Mouse (Mus musculus): ENCODE measurements around the gene Mast3.

Gene Mast3

GRCm38 (mm10) chr8:70802786-70803510, 1.9 kb downstream of the Mast3 start:
- DNase-seq (ENCODE audit: low spot score): no peak

DNA sequence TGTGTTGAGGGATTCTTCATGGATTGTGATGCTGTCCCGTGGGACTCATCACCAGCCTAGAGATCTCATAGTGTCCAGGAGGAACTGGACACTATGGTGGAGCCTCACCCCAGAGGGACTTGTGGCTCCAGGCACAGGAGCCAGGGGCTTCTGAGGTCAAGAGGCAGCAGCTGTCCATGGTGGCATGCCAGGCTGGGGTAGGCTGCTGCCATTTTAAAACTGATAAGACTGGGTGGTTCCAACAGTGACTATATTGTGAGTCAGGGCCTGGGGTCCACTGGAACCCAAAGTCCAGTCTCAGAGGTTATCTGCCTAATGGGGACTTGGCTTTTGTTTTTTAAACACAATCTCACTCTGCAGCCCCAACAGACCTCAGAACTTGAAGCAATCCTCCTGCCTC, 3.0 kb downstream of the Mast3 start:
- DNase-seq (ENCODE audit: low spot score): no peak

DNA sequence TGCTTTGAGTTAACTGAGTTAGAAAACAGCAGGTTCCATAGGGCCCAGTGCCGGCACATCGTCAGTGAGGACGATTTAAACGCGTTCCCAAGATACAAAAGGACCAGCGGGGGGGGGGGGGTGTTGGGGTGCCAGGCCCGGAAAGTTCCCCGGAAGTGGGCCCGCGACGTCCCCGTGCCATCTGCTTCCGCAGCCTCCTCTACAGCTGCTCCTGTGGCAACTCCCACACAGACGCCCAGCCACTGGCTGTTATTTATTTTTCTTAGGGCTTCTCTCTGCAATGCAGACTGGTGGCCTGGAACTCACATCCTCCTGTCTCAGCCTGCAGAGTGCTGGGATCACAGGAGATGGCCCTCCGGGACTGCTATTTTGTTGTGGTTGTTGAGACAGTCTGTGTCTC, 3.7 kb downstream of the Mast3 start:
- no peak for DNase-seq (ENCODE audit: low spot score)

DNA sequence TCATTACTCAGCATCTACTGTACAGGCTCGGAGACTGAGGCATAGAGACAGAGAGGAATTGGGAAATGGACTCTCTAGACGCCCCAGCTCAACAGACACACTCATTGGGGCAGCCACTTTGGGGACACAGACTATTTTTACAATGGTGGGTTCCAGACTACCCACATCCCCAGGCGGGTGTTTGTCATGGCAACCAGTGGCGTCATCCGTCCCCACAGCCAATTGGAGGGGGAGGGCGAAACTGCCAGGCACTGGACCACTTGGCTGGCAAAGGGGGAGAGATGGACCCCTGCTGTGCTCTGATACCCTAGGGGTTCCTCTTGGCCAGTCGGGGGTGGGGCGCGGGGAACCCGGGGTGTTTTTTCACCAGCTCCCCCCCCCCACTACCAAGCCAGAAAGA, 4.2 kb downstream of the Mast3 start:
- no peak for DNase-seq (ENCODE audit: low spot score)

DNA sequence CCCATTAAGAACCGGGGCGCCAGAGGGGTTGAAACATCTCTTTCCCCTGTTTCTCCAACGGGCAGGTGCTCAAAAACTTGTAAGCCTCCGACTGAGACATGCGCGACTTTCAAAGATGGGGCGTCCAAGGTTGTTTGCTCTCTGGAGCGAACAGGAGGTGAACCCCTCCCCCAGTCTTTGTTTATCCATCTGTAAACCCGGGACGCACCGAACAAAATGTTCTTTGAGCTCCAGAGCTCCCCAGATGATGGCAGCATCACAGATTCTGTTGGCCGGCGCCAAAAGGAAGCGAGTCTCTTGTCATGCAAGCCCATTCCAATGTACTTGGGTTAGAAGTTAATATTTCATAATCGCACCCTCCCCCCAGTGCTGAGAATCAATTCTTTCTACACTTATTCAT, 6.6 kb downstream of the Mast3 start:
- no peak for DNase-seq (ENCODE audit: low spot score)

- no peak for DNase-seq (ENCODE audit: low spot score)
Observed at GRCm38 (mm10) chr8:70797081-70798070, 7.5 kb downstream of the Mast3 start.

DNA sequence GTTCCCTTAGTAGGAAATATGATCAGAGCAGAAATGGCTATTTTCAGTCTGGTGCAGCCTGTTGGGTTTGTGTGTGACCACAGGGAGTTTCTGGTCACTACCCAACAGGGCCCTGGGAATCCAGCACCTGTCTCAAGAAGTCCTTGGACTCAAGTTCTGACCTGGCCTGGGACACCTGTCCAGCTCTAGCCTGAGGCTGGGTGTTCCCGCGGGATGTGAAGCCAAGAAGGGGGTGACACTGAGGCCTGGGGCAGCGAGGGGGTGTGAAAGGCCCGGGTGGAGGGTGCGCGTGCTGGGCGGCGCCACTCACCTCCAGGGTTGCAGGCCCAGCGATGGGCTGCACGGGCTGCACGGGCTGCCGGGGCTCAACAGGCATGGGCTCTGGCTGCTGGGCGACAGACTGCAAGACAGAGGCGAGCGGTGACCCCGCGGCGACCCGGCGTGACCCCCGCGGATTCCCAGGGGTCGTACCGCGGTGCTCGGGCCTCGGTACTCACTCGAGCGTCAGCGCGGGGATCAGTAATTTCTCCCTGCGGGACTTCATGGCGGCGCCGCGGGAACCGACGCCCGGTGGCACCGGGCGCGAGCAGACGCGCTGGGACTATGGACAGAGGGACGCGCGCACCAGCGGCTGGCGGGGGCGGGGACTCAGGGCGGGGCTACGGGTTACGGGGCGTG, 8.3 kb downstream of the Mast3 start:
- no peak for DNase-seq (ENCODE audit: low spot score)

DNA sequence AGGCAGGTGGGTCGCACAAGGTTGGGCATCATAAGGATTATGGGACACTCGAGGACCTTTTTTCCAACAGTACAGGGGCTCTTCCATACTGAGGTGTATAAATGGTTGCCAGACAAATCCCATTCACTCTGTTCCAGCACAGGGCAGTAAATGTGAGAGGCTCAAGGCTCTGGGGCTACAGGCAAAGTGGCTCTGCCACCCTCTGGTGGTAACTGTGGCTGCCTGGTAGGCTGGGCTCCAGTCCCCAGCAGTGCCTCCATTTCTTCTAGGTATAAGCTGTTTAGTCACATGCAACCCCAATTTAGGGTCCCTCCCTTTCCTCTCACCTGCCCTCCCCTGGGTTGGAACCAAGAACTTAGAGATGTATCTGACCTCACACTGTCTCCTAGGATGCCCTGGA, 9.5 kb downstream of the Mast3 start:
- no peak for DNase-seq (ENCODE audit: low spot score)

GRCm38 (mm10) chr8:70794215-70794614, 10.6 kb downstream of the Mast3 start:
- no peak for DNase-seq (ENCODE audit: low spot score)

DNA sequence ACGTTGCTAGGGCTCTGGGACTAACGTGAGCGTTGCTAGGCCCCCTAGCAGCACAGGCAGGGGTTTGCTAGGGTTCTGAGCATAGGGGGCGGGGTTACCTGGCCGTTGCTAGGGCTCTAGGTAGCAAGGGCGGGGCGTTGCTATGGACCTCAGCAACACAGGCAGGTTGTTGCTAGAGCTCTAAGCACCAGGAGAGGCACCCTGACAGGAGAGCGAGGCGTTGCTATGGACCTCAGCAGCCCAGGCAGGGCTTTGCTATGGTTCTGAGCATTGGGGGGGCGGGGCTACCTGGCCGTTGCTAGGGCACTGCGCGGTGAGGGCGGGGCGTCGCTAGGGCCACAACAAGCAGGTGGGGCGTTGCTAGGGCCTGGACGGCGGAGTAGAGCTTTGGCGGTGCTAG, 12.2 kb downstream of the Mast3 start:
- no peak for DNase-seq (ENCODE audit: low spot score)

DNA sequence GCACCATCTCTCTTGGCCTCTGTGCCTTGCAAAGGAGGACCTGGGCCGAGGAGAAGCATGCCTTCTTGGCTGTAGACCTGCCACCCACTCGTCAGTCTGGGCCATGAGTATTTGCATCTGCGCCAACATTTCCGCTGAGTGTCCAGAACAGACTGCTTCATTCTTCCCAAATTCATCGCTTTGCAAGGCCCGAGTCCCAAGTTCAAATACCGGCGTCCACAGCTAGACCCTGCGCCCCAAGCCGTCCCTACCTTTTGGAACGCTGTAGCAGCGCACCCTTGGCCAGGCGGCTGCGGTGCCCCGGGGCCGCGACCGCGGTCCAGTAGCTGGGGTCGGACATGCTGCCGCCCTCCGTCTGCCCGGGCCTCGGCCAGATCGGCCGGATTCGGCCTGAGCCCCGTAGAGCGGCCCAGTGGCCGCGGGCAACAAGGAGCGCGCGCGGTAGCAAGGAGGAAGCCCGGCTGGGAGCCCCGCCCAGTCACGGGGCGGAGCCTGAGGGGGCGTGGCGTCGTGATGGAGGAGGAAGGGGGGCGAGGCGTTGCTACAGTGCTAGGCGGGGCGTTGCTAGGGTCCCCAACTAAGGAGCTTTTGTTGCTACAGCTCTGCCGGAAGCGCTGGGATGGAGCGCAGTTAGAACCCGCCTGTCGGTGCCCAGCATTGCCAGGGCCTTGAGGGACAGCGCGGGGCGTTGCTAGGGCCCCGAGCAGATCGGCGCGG, 12.7 kb downstream of the Mast3 start:
- peak; percentile 92 for DNase-seq (ENCODE audit: low spot score)

- no peak for DNase-seq (ENCODE audit: low spot score)
Observed at GRCm38 (mm10) chr8:70791294-70791701, 13.6 kb downstream of the Mast3 start.

- DNase-seq (ENCODE audit: low spot score): no peak
Observed at GRCm38 (mm10) chr8:70790846-70791245, 14.0 kb downstream of the Mast3 start.

DNA sequence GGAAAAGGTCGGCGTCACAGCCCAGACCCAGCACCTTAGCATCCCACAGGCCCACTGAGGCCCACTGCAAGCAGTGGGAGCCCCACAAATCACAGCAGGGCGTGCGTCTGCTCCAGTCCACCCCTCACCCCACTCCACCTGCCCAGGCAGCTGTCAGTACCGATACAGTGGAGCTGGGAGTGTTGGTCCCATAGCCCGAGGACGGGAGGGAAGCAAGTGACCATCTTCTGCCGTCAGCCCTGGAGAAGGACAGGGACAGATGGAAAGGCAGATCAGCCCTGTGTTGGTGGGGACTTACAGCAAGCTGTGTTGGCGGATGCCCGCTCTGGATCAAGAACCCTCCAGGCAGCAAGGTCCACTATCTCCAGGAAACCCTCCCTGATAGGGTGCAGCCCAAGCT, 15.8 kb downstream of the Mast3 start:
- no peak for DNase-seq (ENCODE audit: low spot score)

DNA sequence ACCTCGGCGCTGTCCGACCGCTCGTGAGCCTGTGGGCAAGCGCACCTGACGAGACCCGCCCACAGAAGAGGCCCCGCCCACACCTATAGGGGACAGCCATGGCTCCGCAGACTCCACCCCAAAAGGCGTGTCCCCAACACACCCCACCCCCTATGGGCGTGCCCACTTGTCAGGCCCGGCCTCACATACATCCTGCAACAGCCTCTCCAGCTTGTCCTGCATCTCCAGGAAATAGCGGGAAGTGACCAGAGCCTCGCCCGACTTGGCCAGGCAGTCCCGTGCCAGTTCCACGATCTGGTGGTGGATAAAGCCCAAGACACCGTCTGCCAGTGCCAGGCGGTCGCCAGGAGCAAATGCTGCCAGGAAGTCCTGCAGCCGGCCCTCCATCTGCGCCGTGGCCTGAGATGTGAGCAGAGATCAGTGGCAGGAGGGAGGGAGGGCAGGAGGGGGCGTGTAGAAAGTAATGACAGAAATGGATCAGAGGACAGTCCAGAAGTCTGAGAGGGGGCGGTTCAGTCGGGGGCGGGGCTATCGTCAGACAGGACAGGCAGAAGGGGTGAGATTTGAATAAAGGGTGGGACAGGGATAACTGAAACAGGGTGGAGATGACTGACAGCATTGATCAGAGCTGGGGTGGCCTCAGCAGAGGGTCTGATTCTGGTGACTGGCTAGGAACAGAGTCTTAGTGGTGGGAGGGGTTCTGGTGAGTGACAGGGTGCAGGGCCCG, 16.8 kb downstream of the Mast3 start:
- no peak for DNase-seq (ENCODE audit: low spot score)

DNA sequence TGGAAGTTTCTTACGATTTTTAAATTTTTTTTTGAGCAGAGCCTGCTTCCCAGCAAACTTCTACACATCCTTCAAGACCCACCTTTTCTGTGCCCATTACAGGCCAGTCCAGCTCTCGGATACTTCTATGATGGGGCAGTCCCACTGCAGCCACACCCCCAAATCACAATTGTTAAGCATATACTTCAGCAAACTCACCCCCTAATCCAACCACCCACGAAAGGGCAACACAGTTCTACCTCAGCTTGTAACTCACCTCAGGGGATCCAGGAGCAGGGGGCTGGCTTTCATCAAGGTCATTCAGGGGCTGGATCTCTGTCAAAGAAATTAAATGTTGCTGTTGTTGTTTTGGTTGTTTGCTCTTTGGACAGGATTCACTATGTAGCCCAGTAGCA, 17.8 kb downstream of the Mast3 start:
- no peak for DNase-seq (ENCODE audit: low spot score)

DNA sequence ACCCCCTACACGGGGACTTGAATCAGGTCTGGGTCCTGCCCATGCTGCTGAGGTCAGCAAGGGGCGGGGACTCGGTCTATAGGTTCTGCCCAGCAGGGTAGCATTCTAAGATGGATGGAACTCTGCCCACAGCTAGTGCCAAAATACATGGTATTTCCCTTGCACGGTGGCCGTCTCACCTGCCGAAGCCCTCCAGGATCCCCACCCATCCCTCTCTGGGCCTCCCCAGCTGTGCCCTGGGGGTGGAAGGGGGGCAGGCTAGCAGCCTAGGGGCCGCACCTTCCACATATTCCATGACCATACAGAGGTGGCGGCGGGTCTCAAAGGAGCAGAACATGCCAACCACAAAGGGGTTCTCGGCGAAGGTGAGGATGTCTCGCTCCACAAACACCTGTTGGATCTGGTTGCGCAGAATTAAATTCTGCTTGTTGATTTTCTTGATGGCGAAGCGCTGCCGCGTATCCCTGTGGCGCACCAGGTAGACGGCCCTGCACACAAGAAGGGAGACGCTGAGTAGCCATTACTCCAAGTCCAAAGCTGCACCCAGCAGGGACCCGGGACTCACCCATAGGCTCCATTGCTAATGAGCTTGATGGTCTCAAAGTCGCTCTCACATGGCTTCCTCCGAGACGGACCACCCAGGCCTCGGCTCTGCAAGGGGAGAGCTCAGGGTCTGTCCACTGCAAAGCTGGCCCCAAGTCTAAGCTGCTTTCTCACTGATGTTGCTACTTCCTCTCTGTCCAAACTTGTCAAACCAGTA, 18.4 kb downstream of the Mast3 start:
- DNase-seq (ENCODE audit: low spot score): no peak

- DNase-seq (ENCODE audit: low spot score): no peak
Observed at GRCm38 (mm10) chr8:70780093-70780492, 24.8 kb downstream of the Mast3 start.

- peak; percentile 94 for DNase-seq (ENCODE audit: low spot score)
Observed at GRCm38 (mm10) chr8:70776496-70777444, 28.1 kb downstream of the Mast3 start, which contains the start of gene Pik3r2. Gene Pik3r2, minus strand, starts transcription at chr8:70776713.
